Mouse (Mus musculus): ENCODE results near the gene Pla2g15. TPM values are rescaled to one million over a fixed set of nuclear protein-coding genes. Genes with fewer than 3 reads are reported as not detected.
A peak's percentile ranks its signal among the peaks of the same experiment; 100 is the strongest.

Pla2g15 gene
- polyA plus RNA-seq, 1 experiment from 2014 or later, result 17.3 TPM

GRCm38 (mm10) chr8:106127882-106128410 is 22.3 kb upstream of the Pla2g15 start:
- WGBS, result 86% methylated on average over 10 of the region's 10 CpGs

GRCm38 (mm10) chr8:106129232-106129930 is 20.8 kb upstream of the Pla2g15 start:
- peaks cover 57% of the 10 kb centered on the region for H3K36me3 ChIP-seq
- H3K4me3 ChIP-seq (replicated peaks), result no peak overlapping the region
- no peak overlapping the region for H3K4me2 ChIP-seq (replicated peaks)
- peaks cover 8% of the 10 kb centered on the region; the same call in 1 of the 2 replicates for H3K4me1 ChIP-seq
- no peaks in the 10 kb centered on the region for H3K9me3 ChIP-seq (replicated peaks)
- no peak for ATAC-seq (ENCODE audit: insufficient number of reproducible peaks, low FRiP score, low TSS enrichment, low read depth)
- no peak overlapping the region for H3K27ac ChIP-seq (replicated peaks)
- peaks cover 13% of the 10 kb centered on the region for H3K27me3 ChIP-seq
- H3K9ac ChIP-seq, result no peak overlapping the region

More at GRCm38 (mm10) chr8:106127882-106128410, 22.3 kb upstream of the Pla2g15 start:
- ATAC-seq (ENCODE audit: insufficient number of reproducible peaks, low FRiP score, low TSS enrichment, low read depth), result no peak
- no peaks in the 10 kb centered on the region for H3K9me3 ChIP-seq (replicated peaks)
- H3K9ac ChIP-seq, result no peak overlapping the region
- no peak overlapping the region for H3K4me3 ChIP-seq (replicated peaks)
- H3K4me2 ChIP-seq (replicated peaks), result no peak overlapping the region
- no peaks in the 10 kb centered on the region for H3K27me3 ChIP-seq
- peaks cover 60% of the 10 kb centered on the region for H3K36me3 ChIP-seq
- no peak overlapping the region for H3K27ac ChIP-seq (replicated peaks)
- H3K4me1 ChIP-seq, result no peaks in the 10 kb centered on the region

DNA sequence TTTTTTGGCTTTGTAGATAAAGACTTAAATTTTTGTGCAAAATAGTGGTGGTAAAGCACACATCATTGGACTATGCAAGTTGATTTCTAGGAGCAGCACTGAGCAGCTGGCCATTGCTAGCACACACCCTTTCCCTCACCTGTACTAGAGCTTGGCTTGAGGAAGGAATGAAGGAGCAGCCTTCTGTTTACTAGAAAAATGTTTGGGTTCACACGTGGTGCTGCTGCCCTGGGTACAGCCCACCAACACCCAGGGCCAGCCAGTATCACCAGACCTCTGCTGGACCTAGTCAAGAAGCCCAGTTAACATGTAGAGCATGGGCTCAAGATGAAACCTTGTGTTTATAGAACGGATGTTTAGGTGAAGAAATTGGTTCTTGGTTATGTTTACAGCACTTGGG is 20.2 kb upstream of the Pla2g15 start:
- Histone ChIP-seq H3K4me1 (peaks cover 8% of the 10 kb centered on the region; the same call in 1 of the 2 replicates), H3K27me3 (peaks cover 19% of the 10 kb centered on the region), H3K27ac (replicated peaks) (no peak overlapping the region), H3K36me3 (peaks cover 57% of the 10 kb centered on the region), H3K9ac (no peak overlapping the region), H3K9me3 (replicated peaks) (no peaks in the 10 kb centered on the region), H3K4me2 (replicated peaks) (no peak overlapping the region), H3K4me3 (replicated peaks) (no peak overlapping the region)
- 81% methylated on average over 2 of the region's 2 CpGs for WGBS
- ATAC-seq (ENCODE audit: insufficient number of reproducible peaks, low FRiP score, low TSS enrichment, low read depth), result no peak

GRCm38 (mm10) chr8:106130505-106130904 is 19.7 kb upstream of the Pla2g15 start:
- Histone ChIP-seq H3K36me3 (peaks cover 57% of the 10 kb centered on the region), H3K4me3 (replicated peaks) (no peak overlapping the region), H3K27ac (replicated peaks) (no peak overlapping the region), H3K9me3 (replicated peaks) (no peaks in the 10 kb centered on the region), H3K27me3 (peaks cover 24% of the 10 kb centered on the region), H3K9ac (no peak overlapping the region), H3K4me1 (peaks cover 13% of the 10 kb centered on the region), H3K4me2 (replicated peaks) (no peak overlapping the region)
- no peak for ATAC-seq (ENCODE audit: insufficient number of reproducible peaks, low FRiP score, low TSS enrichment, low read depth)
- 67% methylated on average over 2 of the region's 2 CpGs for WGBS

GRCm38 (mm10) chr8:106131021-106131420 is 19.2 kb upstream of the Pla2g15 start:
- Histone ChIP-seq H3K4me3 (replicated peaks) (no peak overlapping the region), H3K9me3 (replicated peaks) (no peaks in the 10 kb centered on the region), H3K4me2 (replicated peaks) (no peak overlapping the region), H3K27ac (replicated peaks) (no peak overlapping the region), H3K27me3 (peaks cover 29% of the 10 kb centered on the region), H3K4me1 (peaks cover 18% of the 10 kb centered on the region), H3K36me3 (peaks cover 57% of the 10 kb centered on the region), H3K9ac (no peak overlapping the region)
- no peak for ATAC-seq (ENCODE audit: insufficient number of reproducible peaks, low FRiP score, low TSS enrichment, low read depth)
- 82% methylated on average over 4 of the region's 4 CpGs for WGBS

DNA sequence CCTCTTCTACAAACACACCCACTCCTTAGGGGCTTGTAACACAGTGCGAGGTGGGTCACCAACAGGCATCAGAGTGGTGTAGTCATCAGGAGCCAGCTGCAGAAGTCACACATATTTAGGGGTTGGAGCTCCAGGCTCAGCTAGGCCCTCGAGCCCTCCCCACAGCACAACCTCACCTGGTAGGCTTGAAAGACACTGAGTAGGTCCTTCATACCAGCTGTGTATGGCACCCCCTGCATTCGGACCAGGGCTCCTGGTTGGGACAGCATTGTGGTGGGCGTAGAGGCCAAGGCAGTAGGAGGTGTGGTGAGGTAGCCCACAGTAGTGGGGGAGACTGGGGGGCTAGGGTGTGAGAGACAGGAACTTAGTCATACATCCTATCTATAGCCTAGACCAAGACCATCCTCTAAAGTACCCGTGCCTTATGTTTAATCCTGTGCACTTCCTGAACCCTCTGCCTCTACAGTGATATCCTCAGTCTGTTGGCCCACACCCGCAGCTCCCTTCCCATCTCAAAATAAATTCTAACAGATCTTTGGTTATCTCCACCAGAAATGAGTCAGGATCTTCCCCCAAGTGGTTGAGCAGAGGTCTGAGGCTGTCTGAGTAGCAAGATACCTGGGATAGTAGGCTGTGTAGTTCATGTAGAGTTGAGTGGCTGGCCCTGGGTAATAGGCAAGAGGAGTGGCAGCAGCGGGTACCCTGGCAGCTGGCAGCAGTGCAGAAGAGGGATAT is 18.5 kb upstream of the Pla2g15 start:
- H3K4me2 ChIP-seq (replicated peaks), result no peak overlapping the region
- no peak for ATAC-seq (ENCODE audit: insufficient number of reproducible peaks, low FRiP score, low TSS enrichment, low read depth)
- peaks cover 25% of the 10 kb centered on the region for H3K4me1 ChIP-seq
- no peaks in the 10 kb centered on the region for H3K9me3 ChIP-seq (replicated peaks)
- 89% methylated on average over 7 of the region's 7 CpGs for WGBS
- no peak overlapping the region for H3K9ac ChIP-seq
- H3K27ac ChIP-seq (replicated peaks), result no peak overlapping the region
- H3K27me3 ChIP-seq, result peaks cover 36% of the 10 kb centered on the region
- peaks cover 57% of the 10 kb centered on the region for H3K36me3 ChIP-seq
- no peak overlapping the region for H3K4me3 ChIP-seq (replicated peaks)

- H3K36me3 ChIP-seq, result peaks cover 50% of the 10 kb centered on the region
- 93% methylated on average over 11 of the region's 11 CpGs for WGBS
- no peak overlapping the region for H3K27ac ChIP-seq (replicated peaks)
- no peak for ATAC-seq (ENCODE audit: insufficient number of reproducible peaks, low FRiP score, low TSS enrichment, low read depth)
- no peaks in the 10 kb centered on the region for H3K9me3 ChIP-seq (replicated peaks)
- no peak overlapping the region for H3K9ac ChIP-seq
- H3K27me3 ChIP-seq, result peaks cover 43% of the 10 kb centered on the region
- no peak overlapping the region for H3K4me2 ChIP-seq (replicated peaks)
- no peak overlapping the region for H3K4me3 ChIP-seq (replicated peaks)
- H3K4me1 ChIP-seq, result peaks cover 32% of the 10 kb centered on the region
Observed at GRCm38 (mm10) chr8:106132356-106132755, 17.8 kb upstream of the Pla2g15 start.

DNA sequence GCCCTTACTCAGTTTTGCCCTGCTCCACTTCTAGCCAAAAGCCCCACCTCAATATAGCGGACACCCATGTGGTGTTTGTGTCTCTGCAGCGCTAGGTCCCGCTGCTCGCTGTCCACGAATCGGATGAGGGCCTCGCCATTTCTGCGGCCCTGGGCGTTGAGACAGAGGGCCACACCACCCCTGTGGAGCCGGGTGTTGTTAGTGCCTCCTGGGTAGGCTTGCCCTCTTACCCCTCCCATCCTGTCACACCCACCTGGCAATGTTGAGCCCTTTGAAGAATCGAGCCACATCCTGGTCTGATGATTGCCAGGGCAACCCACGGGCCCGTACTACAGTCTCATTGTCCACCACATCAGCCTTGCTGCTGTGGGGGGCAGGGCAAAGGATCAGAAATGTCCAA is 16.7 kb upstream of the Pla2g15 start:
- Histone ChIP-seq H3K9me3 (replicated peaks) (no peaks in the 10 kb centered on the region), H3K27me3 (peaks cover 46% of the 10 kb centered on the region), H3K9ac (no peak overlapping the region), H3K4me2 (replicated peaks) (peak overlapping the region; percentile 90), H3K4me1 (peaks cover 36% of the 10 kb centered on the region), H3K4me3 (replicated peaks) (no peak overlapping the region), H3K36me3 (peaks cover 42% of the 10 kb centered on the region), H3K27ac (replicated peaks) (0 out of 2 replicates have a peak overlapping the region, but pooled peaks have one; percentile 39)
- no peak for ATAC-seq (ENCODE audit: insufficient number of reproducible peaks, low FRiP score, low TSS enrichment, low read depth)
- 64% methylated on average over 13 of the region's 13 CpGs for WGBS

DNA sequence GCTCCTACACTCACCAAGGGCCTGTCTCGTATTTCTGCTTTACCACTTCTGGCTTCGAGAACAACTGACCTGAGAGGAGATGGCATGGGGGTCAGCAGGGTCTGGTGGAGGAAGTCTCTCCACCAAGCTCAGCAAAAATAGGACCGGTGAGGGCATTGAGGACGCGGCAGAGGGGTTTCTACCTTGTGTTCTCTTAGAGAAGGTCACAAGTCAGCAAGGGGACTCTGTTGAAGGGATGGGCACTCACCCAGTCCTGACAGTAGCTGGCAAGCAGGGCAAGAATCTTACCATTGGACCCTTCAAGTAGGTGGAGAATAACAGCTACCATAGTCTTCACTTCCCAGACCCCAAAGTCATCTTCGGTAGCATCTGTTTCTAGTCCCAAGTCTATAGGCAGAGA is 16.3 kb upstream of the Pla2g15 start:
- Histone ChIP-seq H3K9ac (no peak overlapping the region), H3K4me1 (peaks cover 36% of the 10 kb centered on the region), H3K9me3 (replicated peaks) (no peaks in the 10 kb centered on the region), H3K27me3 (peaks cover 46% of the 10 kb centered on the region), H3K4me3 (replicated peaks) (no peak overlapping the region), H3K4me2 (replicated peaks) (peak overlapping the region; percentile 90), H3K36me3 (peaks cover 38% of the 10 kb centered on the region), H3K27ac (replicated peaks) (peak overlapping the region; percentile 79; the same call in 1 of the 2 replicates)
- no peak for ATAC-seq (ENCODE audit: insufficient number of reproducible peaks, low FRiP score, low TSS enrichment, low read depth)
- 75% methylated on average over 6 of the region's 6 CpGs for WGBS

DNA sequence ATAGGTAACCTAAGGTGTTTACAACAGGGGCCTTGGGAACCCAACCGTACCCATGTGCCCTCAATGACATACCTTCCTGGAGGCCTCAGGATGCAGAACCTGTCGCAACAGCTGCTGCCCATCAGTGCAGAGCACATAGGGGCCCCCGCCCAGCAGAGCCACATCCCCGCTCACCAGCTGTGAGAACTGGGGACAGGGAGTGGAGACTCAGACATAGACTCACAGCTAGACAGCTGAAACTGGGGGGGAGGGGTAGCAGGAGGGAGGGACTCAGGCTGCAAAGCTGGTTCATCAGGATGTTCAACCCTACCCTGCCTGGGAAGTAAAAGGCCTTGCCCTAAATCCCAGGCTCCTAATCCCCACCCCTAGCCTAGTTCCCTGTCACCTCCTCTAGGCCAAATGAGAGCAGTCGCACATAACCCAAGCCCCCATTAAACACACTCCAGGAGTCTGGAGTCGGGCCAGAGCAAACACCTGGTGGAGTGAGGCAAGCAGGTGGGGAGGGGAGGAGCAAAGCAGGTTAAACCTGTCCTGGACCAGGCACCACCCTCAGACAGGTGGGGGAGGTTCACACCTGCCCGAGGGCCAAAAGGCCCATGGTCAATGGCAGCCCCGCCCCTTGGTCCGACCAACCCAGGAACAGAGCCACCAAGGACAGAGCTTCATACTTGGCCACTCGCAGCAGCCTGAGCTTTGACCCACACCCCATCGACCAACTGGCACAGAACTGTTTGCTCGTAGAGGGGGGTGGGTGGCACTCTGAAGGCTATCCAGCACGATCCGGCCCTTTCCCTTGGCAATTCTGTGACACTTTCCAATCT is 15.2 kb upstream of the Pla2g15 start:
- no peaks in the 10 kb centered on the region for H3K9me3 ChIP-seq (replicated peaks)
- peaks cover 36% of the 10 kb centered on the region for H3K4me1 ChIP-seq
- peak overlapping the region; percentile 54 for H3K4me3 ChIP-seq (replicated peaks)
- 14% methylated on average over 14 of the region's 14 CpGs for WGBS
- H3K27me3 ChIP-seq, result peaks cover 46% of the 10 kb centered on the region
- H3K9ac ChIP-seq, result no peak overlapping the region
- ATAC-seq (ENCODE audit: insufficient number of reproducible peaks, low FRiP score, low TSS enrichment, low read depth), result peak; percentile 67
- H3K36me3 ChIP-seq, result peaks cover 29% of the 10 kb centered on the region
- H3K4me2 ChIP-seq (replicated peaks), result peak overlapping the region; percentile 90
- H3K27ac ChIP-seq (replicated peaks), result peak overlapping the region; percentile 79

- peaks cover 46% of the 10 kb centered on the region for H3K27me3 ChIP-seq
- no peak for ATAC-seq (ENCODE audit: insufficient number of reproducible peaks, low FRiP score, low TSS enrichment, low read depth)
Observed at GRCm38 (mm10) chr8:106135672-106136071, 14.5 kb upstream of the Pla2g15 start.

More at GRCm38 (mm10) chr8:106135672-106136071, 14.5 kb upstream of the Pla2g15 start:
- Histone ChIP-seq H3K4me2 (replicated peaks) (peak overlapping the region; percentile 90), H3K9me3 (replicated peaks) (no peaks in the 10 kb centered on the region), H3K4me3 (replicated peaks) (peak overlapping the region; percentile 54), H3K9ac (no peak overlapping the region), H3K27ac (replicated peaks) (peak overlapping the region; percentile 79), H3K4me1 (peaks cover 36% of the 10 kb centered on the region), H3K36me3 (peaks cover 22% of the 10 kb centered on the region)
- 4% methylated on average over 19 of the region's 19 CpGs for WGBS
